Mouse (Mus musculus) small intestine, adult 2 months (tissue): Measurements from ENCODE around the gene Tmem220.

Source experiments
- CTCF ChIP-seq: fragments of 200-500 bp; IDR thresholded peaks from 2 replicates; pipeline ENCODE4 v1.5.1; 2012; ENCODE audit warnings: low read depth, mild to moderate bottlenecking, control low read depth, inconsistent platforms, low read length, moderate library complexity, mixed read lengths; ENCODE audit not compliant: insufficient replicate concordance, insufficient read length; ENCODE audit errors: extremely low read depth
- POLR2A ChIP-seq: fragments of 200-500 bp; IDR thresholded peaks from 2 replicates; pipeline ENCODE4 v1.6.1; 2012; ENCODE audit warnings: low read depth, mild to moderate bottlenecking, control low read depth, inconsistent platforms, low read length, moderate library complexity

DNA sequence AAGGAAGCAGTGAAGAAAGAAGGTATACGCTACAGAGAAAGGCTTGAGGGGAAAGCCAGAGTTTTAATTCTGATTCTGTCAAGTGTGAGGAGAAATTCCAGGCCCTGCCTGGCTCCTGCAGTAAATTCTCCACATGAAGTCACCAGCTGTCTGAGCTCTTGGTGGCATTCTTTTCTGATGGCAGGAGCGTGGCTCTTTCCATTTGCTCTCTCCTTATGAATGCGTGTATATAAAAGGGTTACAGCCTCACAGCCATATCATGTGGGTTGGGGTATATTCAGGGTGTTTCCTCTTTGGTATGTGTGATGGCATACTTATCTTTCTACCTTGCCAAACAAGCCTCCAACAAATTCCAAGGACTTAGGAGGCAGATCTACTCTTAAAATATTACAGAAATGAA, 37.8 kb downstream of the Tmem220 start:
- TF ChIP-seq POLR2A = no peak
- TF ChIP-seq CTCF = no peak
